7 mouse cellular contexts compared by ENCODE assay signal in the genomic region with DNA sequence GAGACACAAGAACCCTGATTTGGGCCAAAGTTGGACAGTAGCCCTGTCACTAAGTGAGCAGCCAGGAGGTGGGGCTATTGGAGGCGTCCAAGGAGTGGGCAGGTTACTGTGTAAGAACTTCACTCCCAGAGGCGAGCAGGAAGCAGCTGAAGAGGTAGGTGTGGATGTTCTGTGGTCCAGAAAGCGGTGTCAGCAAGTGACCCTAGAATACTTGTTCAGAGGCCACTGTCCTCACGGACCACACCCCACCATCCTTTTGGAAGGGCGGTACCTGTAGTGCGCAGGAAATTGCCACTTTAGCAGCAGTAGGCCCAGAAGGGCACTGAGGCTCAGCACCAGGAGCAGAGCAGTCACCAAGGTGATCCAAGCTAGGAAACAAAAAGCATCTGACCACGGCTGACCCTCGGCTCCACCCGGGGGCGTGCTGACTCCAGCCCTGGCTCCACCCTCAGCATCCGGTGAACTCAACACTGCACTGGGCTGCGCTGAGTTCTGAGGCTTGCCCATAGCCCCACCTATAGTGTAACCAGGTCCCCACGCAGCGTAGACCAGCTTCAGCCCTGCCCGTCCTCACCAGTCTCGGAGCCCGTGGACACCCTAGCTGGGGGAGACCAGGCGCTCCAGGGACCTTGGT. TPM values are rescaled to one million over a fixed set of nuclear protein-coding genes. Genes with fewer than 3 reads are reported as not detected.
A peak's percentile ranks its signal among the peaks of the same experiment; 100 is the strongest.
DNase-seq lines count a peak whose midpoint lies in the region; ATAC-seq and TF ChIP-seq lines count a peak whose summit lies in the region.

No protein-coding gene starts in this region.

- H3K27me3 ChIP-seq in lung, embryonic 14.5 days (ENCODE audit: insufficient read depth, low read length): no peaks in the 10 kb centered on the region

- peak; percentile 77 for ATAC-seq in lung, embryonic 14.5 days (ENCODE audit: insufficient read depth)
- no peak for ATAC-seq in inflammation-experienced regulatory T-cells, adult 6 months

- H3K9me3 ChIP-seq in lung, embryonic 14.5 days (ENCODE audit: low read depth, low read length): no peaks in the 10 kb centered on the region

- 19% methylated on average over 18 of the region's 18 CpGs for WGBS in lung, embryonic 14.5 days

- no peak overlapping the region for H3K27ac ChIP-seq in lung, embryonic 14.5 days (ENCODE audit: low read depth)

- peak overlapping the region; percentile 27; the same call in 1 of the 2 replicates for H3K9ac ChIP-seq in lung, embryonic 14.5 days

- peak overlapping the region; percentile 31 for H3K4me3 ChIP-seq in lung, embryonic 14.5 days (ENCODE audit: low read depth, low read length)

- H3K4me2 ChIP-seq in lung, embryonic 14.5 days: peak overlapping the region; percentile 65

- no peaks in the 10 kb centered on the region for H3K36me3 ChIP-seq in lung, embryonic 14.5 days (ENCODE audit: insufficient read depth)

- DNase-seq in R1 (ENCODE audit: low read depth, low spot score): peak; percentile 73
- peak; percentile 81 for DNase-seq in embryo, embryonic 10 days (ENCODE audit: low spot score)
- DNase-seq in heart, adult 8-10 months (ENCODE audit: low spot score): peak; percentile 59
- peak; percentile 69 for DNase-seq in kidney, adult 18-20 months
- DNase-seq in lung, embryonic 14.5 days: peak; percentile 55
- DNase-seq in retina, embryonic 14.5 days (ENCODE audit: low spot score): peak; percentile 61

- TF ChIP-seq CTCF in lung, embryonic 14.5 days (IDR thresholded peaks at IDR 0.05; ENCODE audit: low read depth): peak; percentile 46

- no peaks in the 10 kb centered on the region for H3K4me1 ChIP-seq in lung, embryonic 14.5 days (ENCODE audit: insufficient read depth)

RNA-seq across cellular contexts. Expression of gene Cdc20, which starts 8.7 kb away (rescaled TPM):
- total RNA-seq in heart, adult 8-10 months (2022): 1 to 10 TPM in 3 of 4 experiments, under 1 TPM in 1; 0.47 to 1.4 (median 1.0) TPM
- polyA plus RNA-seq in lung, embryonic 14.5 days (2014; fragmentation: Nextera tagmentation; extraction: Ambion mirVana): 324 and 332 TPM in 2 replicates
- polyA plus RNA-seq in inflammation-experienced regulatory T-cells, adult 6 months (2017; shearing (Covaris generic)): 10 to 100 TPM in 1 of 3 experiments, 1 to 10 TPM in 2; 2.3 to 24.5 (median 4.6) TPM

RNA-seq across cellular contexts. Expression of gene Mpl, which starts 11.4 kb away (rescaled TPM):
- total RNA-seq in heart, adult 8-10 months (2022): under 1 TPM; 0.41 to 0.97 (median 0.51) TPM
- 1.3 and 1.8 TPM in 2 replicates for polyA plus RNA-seq in lung, embryonic 14.5 days (2014; fragmentation: Nextera tagmentation; extraction: Ambion mirVana)
- not detected for polyA plus RNA-seq in inflammation-experienced regulatory T-cells, adult 6 months (2017; shearing (Covaris generic))

RNA-seq across cellular contexts. Expression of gene Elovl1, which starts 18.0 kb away (rescaled TPM):
- total RNA-seq in heart, adult 8-10 months (2022): 10 to 100 TPM; 14.8 to 17.7 (median 16.2) TPM
- polyA plus RNA-seq in lung, embryonic 14.5 days (2014; fragmentation: Nextera tagmentation; extraction: Ambion mirVana): 96.5 and 97.8 TPM in 2 replicates
- 100 to 1,000 TPM; 114 to 166 (median 116) TPM for polyA plus RNA-seq in inflammation-experienced regulatory T-cells, adult 6 months (2017; shearing (Covaris generic))

RNA-seq across cellular contexts. Expression of gene Med8, which starts 36.8 kb away (rescaled TPM):
- total RNA-seq in heart, adult 8-10 months (2022): 10 to 100 TPM; 28.8 to 42.8 (median 36.2) TPM
- polyA plus RNA-seq in lung, embryonic 14.5 days (2014; fragmentation: Nextera tagmentation; extraction: Ambion mirVana): 94.1 and 96.4 TPM in 2 replicates
- polyA plus RNA-seq in inflammation-experienced regulatory T-cells, adult 6 months (2017; shearing (Covaris generic)): 100 to 1,000 TPM; 121 to 123 (median 123) TPM

RNA-seq across cellular contexts. Expression of gene Szt2, which starts 36.8 kb away (rescaled TPM):
- total RNA-seq in heart, adult 8-10 months (2022): 10 to 100 TPM; 10.3 to 13.0 (median 11.7) TPM
- polyA plus RNA-seq in lung, embryonic 14.5 days (2014; fragmentation: Nextera tagmentation; extraction: Ambion mirVana): 11.1 and 11.7 TPM in 2 replicates
- 10 to 100 TPM in 2 of 3 experiments, 1 to 10 TPM in 1; 9.1 to 20.5 (median 11.9) TPM for polyA plus RNA-seq in inflammation-experienced regulatory T-cells, adult 6 months (2017; shearing (Covaris generic))

Comparison
In these comparisons a context has a peak if more than half of its experiments do, and no peak if none do; other contexts are left out.
1. RNA of gene Cdc20, which starts 8.7 kb away (polyA plus RNA-seq): 324 to 332 TPM in lung, embryonic 14.5 days; 2.3 to 24.5 TPM in inflammation-experienced regulatory T-cells, adult 6 months; every median in the first group is over 10 times any median in the second.
2. Peak in every context shown above with its lines, with median percentiles within 50 percentile points of each other: DNase-seq.